Mouse (Mus musculus) heart, embryonic 13.5 days (tissue): Measurements from ENCODE around the gene Sipa1l3. TPM values are rescaled to one million over a fixed set of nuclear protein-coding genes. Genes with fewer than 3 reads are reported as not detected.
A peak's percentile ranks its signal among the peaks of the same experiment; 100 is the strongest.

Experiments used
- ATAC-seq: fragments of 200-750 bp; cut with Nextera tagmentation; 2 replicates; pipeline ENCODE4 v1.8.0; 2017; ENCODE audit warnings: moderate TSS enrichment; ENCODE audit not compliant: insufficient number of reproducible peaks, low FRiP score, low TSS enrichment; ENCODE audit errors: extremely low read depth
- H3K27ac ChIP-seq: fragments of 300-500 bp; sonication (generic); replicated peaks from 2 replicates; pipeline ENCODE4 v1.5.1; 2015; ENCODE audit warnings: moderate library complexity, mild to moderate bottlenecking, inconsistent platforms
- H3K27me3 ChIP-seq: fragments of 300-500 bp; sonication (generic); replicated peaks from 2 replicates; pipeline ENCODE4 v1.6.1; 2015; ENCODE audit warnings: mild to moderate bottlenecking, inconsistent platforms
- H3K36me3 ChIP-seq: fragments of 300-500 bp; sonication (generic); 2 replicates; pipeline ENCODE4 v1.6.1; 2015; ENCODE audit warnings: mild to moderate bottlenecking, inconsistent platforms
- H3K4me1 ChIP-seq: fragments of 300-500 bp; sonication (generic); 2 replicates; pipeline ENCODE4 v1.6.1; 2015; ENCODE audit warnings: inconsistent platforms
- H3K4me2 ChIP-seq: fragments of 300-500 bp; sonication (generic); 2 replicates; pipeline ENCODE4 v1.6.1; 2015; ENCODE audit warnings: inconsistent platforms, mild to moderate bottlenecking, moderate library complexity
- H3K4me3 ChIP-seq: fragments of 300-500 bp; sonication (generic); 2 replicates; pipeline ENCODE4 v1.5.1; 2015; ENCODE audit warnings: moderate library complexity, mild to moderate bottlenecking, inconsistent platforms
- H3K9ac ChIP-seq: fragments of 300-500 bp; sonication (generic); 2 replicates; pipeline ENCODE4 v1.6.1; 2015; ENCODE audit warnings: inconsistent platforms, mild to moderate bottlenecking, moderate library complexity
- H3K9me3 ChIP-seq: fragments of 300-500 bp; sonication (generic); 2 replicates; pipeline ENCODE4 v1.6.1; 2016; ENCODE audit warnings: inconsistent platforms
- WGBS: fragments of 180-500 bp; shearing (Covaris S2); methylation state at CpG from one replicate; pipeline ENCODE4 v1.1.7; 2015; ENCODE audit warnings: mixed read lengths; 5-methylcytosine and 5-hydroxymethylcytosine counted together
- polyA plus RNA-seq: library from polyadenylated mRNA; unstranded; fragments of >200 nt; fragmentation: Nextera tagmentation; extraction: Ambion mirVana; gene quantifications from 2 replicates; pipeline ENCODE4 v1.2.1, GENCODE M21; 2015

Sipa1l3 gene
- polyA plus RNA-seq, 1 experiment from 2014 or later: 4.1 TPM

DNA sequence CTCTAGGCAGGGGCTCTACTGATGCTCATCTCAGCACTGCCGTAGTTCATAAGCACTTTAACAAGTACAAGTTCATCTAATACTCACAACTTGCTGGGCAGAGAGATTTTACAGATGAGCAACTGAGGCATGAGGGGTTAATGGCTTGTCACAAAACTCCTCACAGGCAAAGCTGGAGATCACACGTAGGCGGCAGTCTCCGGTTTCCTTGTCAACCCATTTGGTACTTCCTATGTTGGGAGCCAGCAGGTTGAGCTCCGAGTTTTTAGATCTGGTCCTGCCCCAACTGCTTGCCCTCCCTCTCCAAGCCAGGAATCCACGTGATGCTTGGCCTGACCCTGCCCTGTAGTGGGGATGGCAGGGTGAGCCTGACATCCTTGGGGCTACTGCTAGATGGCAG, 191.4 kb downstream of the Sipa1l3 start:
- Histone ChIP-seq H3K4me1 (no peaks in the 10 kb centered on the region), H3K36me3 (peaks cover 24% of the 10 kb centered on the region), H3K27ac (no peak overlapping the region), H3K4me3 (no peak overlapping the region), H3K9me3 (no peaks in the 10 kb centered on the region), H3K4me2 (no peak overlapping the region), H3K27me3 (0 out of 2 replicates have a peak, but pooled peaks cover under 1% of the 10 kb centered on the region), H3K9ac (no peak overlapping the region)
- WGBS: 79% methylated on average over 6 of the region's 6 CpGs
- no peak for ATAC-seq

DNA sequence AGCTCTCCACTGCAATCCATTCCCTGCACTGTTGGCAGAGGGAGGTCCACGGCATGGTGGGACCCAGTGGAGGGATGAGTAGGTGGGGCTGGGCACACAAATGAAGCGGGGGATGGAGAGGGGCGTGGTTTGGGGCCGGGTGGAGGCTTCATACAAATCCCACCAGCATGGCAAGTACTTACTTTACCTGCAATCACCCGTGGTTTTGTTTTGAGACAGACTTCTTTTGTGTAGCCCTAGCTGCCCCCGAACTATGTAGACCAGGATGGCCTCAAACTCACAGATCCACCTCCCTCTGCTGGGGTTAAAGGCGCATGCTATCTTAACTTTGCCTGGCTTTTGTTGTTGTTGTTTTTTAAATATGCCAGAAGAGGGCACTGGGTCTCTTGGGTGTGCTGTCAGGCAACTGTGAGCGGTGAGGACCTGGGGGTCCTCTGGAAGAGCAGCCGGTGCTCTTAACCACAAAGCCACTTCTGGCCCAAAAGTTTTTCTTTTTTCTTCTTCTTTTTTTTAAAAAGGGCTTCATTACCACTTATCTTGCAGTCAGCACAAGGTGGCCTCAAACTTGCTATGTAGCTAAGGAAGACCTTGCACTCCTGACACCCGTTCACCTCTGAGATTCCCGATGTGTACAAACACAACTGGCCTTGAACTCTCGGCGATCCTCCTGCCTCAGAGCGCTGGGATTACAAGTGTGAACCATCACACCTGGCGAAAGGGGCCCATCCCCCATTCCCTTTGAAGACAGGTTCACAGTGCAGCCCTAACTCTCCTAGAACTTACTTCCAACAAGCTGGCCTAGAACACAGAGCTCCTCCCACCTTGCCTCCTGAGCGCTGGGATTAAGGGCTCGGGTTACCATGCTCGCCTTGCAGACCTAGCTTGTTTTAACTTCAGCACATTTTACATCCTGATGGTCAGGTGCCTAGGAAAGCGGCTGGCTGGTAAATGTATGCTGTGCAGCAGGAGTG, 198.8 kb downstream of the Sipa1l3 start:
- ATAC-seq: no peak
- Histone ChIP-seq H3K27ac (no peak overlapping the region), H3K4me1 (peaks cover 33% of the 10 kb centered on the region), H3K4me2 (peak overlapping the region; percentile 51), H3K9ac (peak overlapping the region; percentile 6; the same call in 1 of the 2 replicates), H3K36me3 (peaks cover 9% of the 10 kb centered on the region; the same call in 1 of the 2 replicates), H3K9me3 (no peaks in the 10 kb centered on the region), H3K27me3 (peaks cover 62% of the 10 kb centered on the region), H3K4me3 (peak overlapping the region; percentile 10)
- WGBS: 14% methylated on average over 19 of the region's 19 CpGs

DNA sequence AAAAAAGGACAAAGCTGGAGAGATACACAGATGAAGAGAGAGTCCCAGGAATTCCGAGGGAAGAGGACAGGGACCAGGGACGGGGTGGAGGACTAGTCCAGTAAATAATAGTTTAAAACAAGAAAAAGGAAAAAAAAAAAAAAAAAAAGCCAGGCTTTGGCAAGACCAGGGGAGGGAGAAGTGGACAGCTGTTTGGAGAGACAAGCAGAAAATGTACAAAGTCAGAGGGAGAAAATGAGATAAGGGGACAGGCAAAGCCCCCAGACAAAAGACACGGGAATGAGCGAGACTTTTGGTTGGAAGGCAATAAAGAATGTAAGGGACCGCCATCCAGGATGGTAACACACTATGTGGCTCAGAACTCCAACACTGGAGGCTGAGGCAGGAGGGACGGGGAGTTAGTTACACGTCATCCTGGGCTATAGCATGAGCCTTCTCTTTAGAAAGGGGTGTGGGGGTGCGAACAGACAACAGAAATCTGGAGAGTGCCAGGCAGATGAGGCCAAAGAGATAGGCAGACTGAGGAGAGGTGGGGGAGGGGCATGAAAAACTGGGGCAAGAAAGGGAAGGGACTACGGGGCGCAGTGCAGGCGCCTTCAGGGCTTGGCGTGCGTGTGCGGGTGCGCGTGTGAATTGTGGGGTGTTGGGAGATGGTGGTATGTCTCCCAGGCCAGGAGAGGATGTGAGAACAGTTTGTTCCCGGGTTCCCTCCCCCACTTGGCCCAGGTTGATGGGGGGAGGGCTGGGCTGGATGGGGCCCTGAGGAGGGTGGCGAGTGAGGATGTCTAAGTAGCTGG, 200.1 kb downstream of the Sipa1l3 start:
- H3K4me1 ChIP-seq: peaks cover 33% of the 10 kb centered on the region
- ATAC-seq: no peak
- H3K9ac ChIP-seq: peak overlapping the region; percentile 51; the same call in 1 of the 2 replicates

DNA sequence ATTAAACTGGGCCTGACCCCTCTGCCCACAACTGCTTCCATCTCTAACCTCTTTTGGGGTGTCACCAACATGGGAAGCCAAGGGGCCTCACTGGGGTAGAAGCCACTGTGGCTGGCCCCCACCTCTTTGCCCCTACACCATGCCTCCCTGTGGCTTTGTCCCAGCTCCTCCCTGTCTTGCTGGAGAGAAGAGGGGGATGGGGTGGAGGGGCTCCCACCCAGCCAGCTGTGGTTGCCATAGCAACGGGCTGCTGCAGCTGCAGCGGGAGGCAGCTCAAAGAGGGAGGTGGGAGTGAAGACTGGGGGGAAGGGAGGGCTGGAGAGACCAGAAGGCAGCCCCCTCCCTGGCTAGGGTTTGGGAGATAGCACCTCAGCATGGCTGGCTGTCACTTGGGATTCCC, 200.9 kb downstream of the Sipa1l3 start:
- H3K4me1 ChIP-seq: peaks cover 33% of the 10 kb centered on the region
- H3K4me3 ChIP-seq: no peak overlapping the region
- H3K27me3 ChIP-seq: peaks cover 69% of the 10 kb centered on the region
- H3K4me2 ChIP-seq: peak overlapping the region; percentile 51
- no peaks in the 10 kb centered on the region for H3K9me3 ChIP-seq
- 0% methylated on average over 2 of the region's 2 CpGs for WGBS
- no peaks in the 10 kb centered on the region for H3K36me3 ChIP-seq
- ATAC-seq: no peak
- peak overlapping the region; percentile 37; the same call in 1 of the 2 replicates for H3K9ac ChIP-seq
- H3K27ac ChIP-seq: peak overlapping the region; percentile 40

More for the DNA sequence above, 200.1 kb downstream of the Sipa1l3 start:
- no peaks in the 10 kb centered on the region for H3K36me3 ChIP-seq
- peak overlapping the region; percentile 51 for H3K4me2 ChIP-seq
- 3% methylated on average over 18 of the region's 18 CpGs for whole genome bisulfite sequencing
- H3K27me3 ChIP-seq: peaks cover 69% of the 10 kb centered on the region
- peak overlapping the region; percentile 40; the same call in 1 of the 2 replicates for H3K27ac ChIP-seq
- peak overlapping the region; percentile 10 for H3K4me3 ChIP-seq
- no peaks in the 10 kb centered on the region for H3K9me3 ChIP-seq

DNA sequence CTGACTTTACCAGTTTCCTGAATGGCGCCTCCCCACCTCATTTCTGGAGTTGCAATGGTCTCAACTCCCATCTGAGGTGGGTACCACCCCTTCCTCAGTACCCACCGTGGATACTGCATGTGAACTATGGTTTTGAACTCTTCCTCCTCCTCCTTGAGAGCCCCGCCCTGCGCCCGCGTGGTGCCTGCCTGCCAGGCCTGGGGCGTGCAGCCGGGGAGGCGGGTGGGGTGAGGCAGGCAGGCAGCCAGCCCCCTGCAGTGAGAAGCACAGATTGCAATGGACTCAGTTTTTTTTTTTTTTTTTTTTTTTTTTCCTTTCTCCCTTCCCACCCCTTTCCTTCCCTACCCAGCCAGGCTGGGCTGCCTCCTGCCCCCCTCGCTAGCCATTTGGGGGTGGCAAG, 201.5 kb downstream of the Sipa1l3 start:
- Histone ChIP-seq H3K9ac (peak overlapping the region; percentile 37; the same call in 1 of the 2 replicates), H3K4me1 (peaks cover 33% of the 10 kb centered on the region), H3K9me3 (no peaks in the 10 kb centered on the region), H3K4me2 (peak overlapping the region; percentile 51), H3K4me3 (no peak overlapping the region), H3K36me3 (no peaks in the 10 kb centered on the region), H3K27me3 (peaks cover 72% of the 10 kb centered on the region), H3K27ac (peak overlapping the region; percentile 40)
- 7% methylated on average over 10 of the region's 10 CpGs for WGBS
- peak; percentile 8; the same call in 1 of the 2 replicates for ATAC-seq

DNA sequence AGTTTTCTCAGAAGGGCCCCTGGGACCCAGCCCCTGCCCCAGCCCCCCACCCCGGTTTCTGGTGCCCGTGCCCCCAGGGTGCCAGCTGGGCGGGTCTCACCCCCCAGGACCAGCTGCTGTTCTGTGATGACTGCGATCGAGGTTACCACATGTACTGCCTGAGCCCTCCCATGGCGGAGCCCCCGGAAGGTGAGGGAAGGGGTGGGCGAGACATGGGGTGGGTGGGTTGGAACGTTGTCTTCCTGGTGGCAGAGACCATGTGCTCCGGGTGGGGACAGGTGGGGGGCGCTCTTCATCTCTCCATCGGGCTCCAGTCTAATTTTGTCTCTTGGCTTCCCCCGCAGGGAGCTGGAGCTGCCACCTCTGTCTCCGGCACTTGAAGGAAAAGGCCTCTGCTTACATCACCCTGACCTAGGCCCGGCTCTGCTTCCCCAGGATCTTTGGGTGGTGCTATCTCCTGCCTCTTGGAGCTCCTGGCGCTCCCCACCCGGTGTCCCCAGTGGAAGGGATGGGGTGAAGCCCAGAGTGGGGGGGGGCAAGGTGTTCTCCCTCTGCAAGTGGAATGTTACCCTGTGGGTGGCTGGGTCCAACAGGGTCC, 202.2 kb downstream of the Sipa1l3 start:
- no peak for ATAC-seq
- H3K4me2 ChIP-seq: no peak overlapping the region
- 0 out of 2 replicates have a peak overlapping the region, but pooled peaks have one; percentile 32 for H3K27ac ChIP-seq
- H3K9me3 ChIP-seq: no peaks in the 10 kb centered on the region
- WGBS: 47% methylated on average over 17 of the region's 17 CpGs
- H3K4me3 ChIP-seq: no peak overlapping the region
- no peak overlapping the region for H3K9ac ChIP-seq
- H3K4me1 ChIP-seq: peaks cover 33% of the 10 kb centered on the region
- H3K36me3 ChIP-seq: no peaks in the 10 kb centered on the region
- H3K27me3 ChIP-seq: peaks cover 73% of the 10 kb centered on the region

DNA sequence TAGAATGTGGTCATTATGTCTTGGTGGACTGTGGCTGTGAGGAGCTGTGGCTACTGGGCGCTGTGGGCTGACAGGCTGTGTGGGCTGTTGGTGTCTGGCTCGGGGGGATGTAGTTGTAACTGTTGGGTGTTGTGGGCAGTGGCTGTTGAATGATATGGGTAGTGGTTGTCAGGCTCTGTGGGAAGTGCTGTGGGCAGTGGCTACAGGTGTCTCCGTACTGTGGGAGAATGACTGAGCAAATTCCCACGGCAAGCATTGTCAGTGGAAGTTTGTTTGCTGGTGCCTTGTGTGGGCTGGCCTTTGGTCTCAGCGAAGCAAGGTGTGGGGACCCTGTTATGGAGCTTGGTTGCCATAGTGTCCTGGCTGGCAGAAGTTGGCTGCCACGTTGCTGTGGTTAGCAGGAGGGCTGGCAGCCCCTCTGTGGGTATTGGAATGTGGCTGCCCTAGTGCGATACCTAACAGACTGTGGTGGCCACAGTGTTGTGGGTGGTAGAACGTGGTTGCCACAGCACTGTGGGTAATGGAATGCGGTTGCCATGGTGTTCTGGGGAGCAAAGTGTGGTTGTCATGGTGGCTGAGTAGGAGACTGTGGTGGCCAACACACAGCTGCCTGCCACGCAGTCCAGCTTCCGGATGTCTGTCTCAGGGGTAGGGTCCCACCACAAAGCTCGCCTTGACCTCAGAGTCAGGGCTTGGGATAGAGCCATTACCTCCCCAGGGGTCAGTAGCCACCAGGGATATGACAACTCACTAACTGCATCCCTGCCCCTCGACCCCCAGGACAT, 203.4 kb downstream of the Sipa1l3 start:
- H3K4me3 ChIP-seq: no peak overlapping the region
- peaks cover 33% of the 10 kb centered on the region for H3K4me1 ChIP-seq
- H3K36me3 ChIP-seq: no peaks in the 10 kb centered on the region
- no peaks in the 10 kb centered on the region for H3K9me3 ChIP-seq
- no peak overlapping the region for H3K27ac ChIP-seq
- no peak overlapping the region for H3K9ac ChIP-seq
- H3K4me2 ChIP-seq: no peak overlapping the region
- peaks cover 80% of the 10 kb centered on the region for H3K27me3 ChIP-seq
- ATAC-seq: no peak
- WGBS: 72% methylated on average over 13 of the region's 13 CpGs

DNA sequence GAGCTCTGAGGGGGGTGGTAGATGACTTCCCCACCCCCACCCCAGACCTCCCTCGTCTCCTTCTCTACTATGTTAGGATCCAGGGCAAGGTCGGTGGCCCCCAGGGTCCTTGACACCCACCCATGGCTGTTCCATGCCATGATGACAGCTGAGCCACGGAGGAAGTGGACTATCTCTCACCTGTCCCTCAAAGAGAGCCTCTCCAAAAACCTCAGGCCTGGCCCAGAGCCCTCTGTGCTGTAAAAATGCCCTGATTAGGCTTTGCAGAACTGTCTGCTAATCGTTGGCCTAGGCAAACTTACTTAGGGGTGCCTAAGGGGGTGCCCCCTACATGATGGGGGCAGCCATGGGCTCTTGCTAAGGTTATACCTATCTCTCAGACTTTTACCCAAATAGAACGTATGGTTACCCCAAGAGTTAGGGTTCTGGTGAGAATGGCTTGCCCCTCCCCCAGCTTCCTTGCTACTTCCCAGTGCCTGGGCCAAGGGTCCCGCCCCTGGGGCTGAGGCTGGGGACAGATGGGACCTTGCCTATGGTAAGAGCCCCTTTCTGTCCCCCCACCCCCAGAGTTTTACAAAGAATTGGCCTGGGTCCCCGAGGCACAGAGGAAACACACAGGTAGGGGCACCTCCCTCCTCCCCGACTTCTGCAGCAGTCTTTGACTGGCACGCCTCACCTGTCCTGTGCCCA, 204.7 kb downstream of the Sipa1l3 start:
- Histone ChIP-seq H3K27ac (no peak overlapping the region), H3K27me3 (peaks cover 80% of the 10 kb centered on the region), H3K9me3 (no peaks in the 10 kb centered on the region), H3K4me1 (peaks cover 36% of the 10 kb centered on the region), H3K36me3 (no peaks in the 10 kb centered on the region), H3K4me3 (no peak overlapping the region), H3K9ac (no peak overlapping the region), H3K4me2 (no peak overlapping the region)
- 50% methylated on average over 9 of the region's 9 CpGs for WGBS
- no peak for ATAC-seq

DNA sequence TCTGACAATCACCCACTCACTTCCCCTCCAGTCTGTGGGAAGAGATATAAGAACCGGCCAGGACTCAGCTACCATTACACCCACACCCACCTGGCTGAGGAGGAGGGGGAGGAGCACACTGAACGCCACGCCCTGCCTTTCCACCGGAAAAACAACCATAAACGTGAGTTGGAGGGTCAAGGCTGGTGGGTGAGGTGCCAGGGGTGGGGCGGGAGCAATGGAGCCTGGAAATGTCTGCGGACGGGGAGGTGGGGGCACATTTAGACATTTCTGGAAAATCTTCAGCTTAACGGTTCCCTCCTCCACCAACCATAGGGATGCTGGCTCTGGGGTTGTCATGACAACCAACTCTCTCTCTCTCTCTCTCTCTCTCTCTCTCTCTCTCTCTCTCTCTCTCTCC, 205.4 kb downstream of the Sipa1l3 start:
- H3K4me2 ChIP-seq: no peak overlapping the region
- no peak overlapping the region for H3K27ac ChIP-seq
- no peaks in the 10 kb centered on the region for H3K9me3 ChIP-seq
- H3K27me3 ChIP-seq: peaks cover 80% of the 10 kb centered on the region
- H3K4me3 ChIP-seq: no peak overlapping the region
- H3K9ac ChIP-seq: no peak overlapping the region
- 33% methylated on average over 9 of the region's 9 CpGs for WGBS
- no peaks in the 10 kb centered on the region for H3K36me3 ChIP-seq
- ATAC-seq: no peak
- peaks cover 34% of the 10 kb centered on the region for H3K4me1 ChIP-seq

DNA sequence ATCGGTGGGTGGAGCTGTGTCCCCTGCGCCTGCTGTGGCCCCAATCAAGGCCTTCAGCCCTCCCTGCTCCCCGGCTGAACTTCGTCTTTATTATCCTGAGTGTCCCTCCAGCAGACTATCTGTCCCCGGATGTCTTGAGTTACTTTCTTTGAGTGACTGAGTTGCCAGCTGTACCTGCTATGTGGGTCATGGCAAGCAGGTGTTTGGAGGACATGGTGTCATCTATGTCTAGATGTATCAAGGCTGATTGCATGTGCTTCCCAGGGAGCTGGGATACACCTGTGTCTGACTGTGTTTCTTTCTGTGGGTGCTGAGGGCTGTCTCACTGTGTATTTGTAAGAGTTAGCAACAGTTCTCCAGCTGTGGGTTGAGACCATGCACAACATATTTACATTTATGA, 208.7 kb downstream of the Sipa1l3 start:
- Histone ChIP-seq H3K4me2 (peak overlapping the region; percentile 98), H3K9ac (peak overlapping the region; percentile 79), H3K27me3 (peaks cover 75% of the 10 kb centered on the region), H3K36me3 (no peaks in the 10 kb centered on the region), H3K9me3 (no peaks in the 10 kb centered on the region), H3K4me3 (peak overlapping the region; percentile 57), H3K27ac (no peak overlapping the region), H3K4me1 (peaks cover 34% of the 10 kb centered on the region)
- WGBS: 4% methylated on average over 5 of the region's 5 CpGs
- ATAC-seq: no peak
